Mouse (Mus musculus) MEL (cell line): ENCODE results near the gene Adamts16.

ENCODE experiments used
- MEF2A ChIP-seq: IDR thresholded peaks from 2 replicates; pipeline ENCODE4 v1.6.1; 2014; ENCODE audit warnings: low read depth, mild to moderate bottlenecking, inconsistent platforms, low read length, improper control_type of control experiment; ENCODE audit not compliant: poor library complexity, insufficient replicate concordance, severe bottlenecking; ENCODE audit errors: extremely low read depth
- POLR2AphosphoS2 ChIP-seq: IDR thresholded peaks from 2 replicates; pipeline ENCODE4 v1.6.1; 2011; ENCODE audit warnings: low read length, improper control_type of control experiment
- TAL1 ChIP-seq: IDR thresholded peaks from 2 replicates; pipeline ENCODE4 v1.6.1; 2012; ENCODE audit warnings: mild to moderate bottlenecking, inconsistent platforms, low read length, moderate library complexity, mixed read lengths
- ZMIZ1 ChIP-seq: IDR thresholded peaks from 2 replicates; pipeline ENCODE4 v1.6.1; 2012; ENCODE audit warnings: low read depth, mild to moderate bottlenecking, inconsistent platforms, low read length, improper control_type of control experiment, moderate library complexity

- TF ChIP-seq TAL1 = no peak
- TF ChIP-seq MEF2A = no peak
- no peak for TF ChIP-seq ZMIZ1
- no peak for TF ChIP-seq POLR2AphosphoS2
Measured at GRCm38 (mm10) chr13:70689452-70689960, 152.1 kb downstream of the Adamts16 start.
